Mouse (Mus musculus) testis, postnatal 10 days (tissue): ENCODE data around the gene a.

Experiments used
- DNase-seq: peaks from one replicate; pipeline ENCODE4 v3.0.0; 2021; ENCODE audit warnings: low spot score

The a gene

DNA sequence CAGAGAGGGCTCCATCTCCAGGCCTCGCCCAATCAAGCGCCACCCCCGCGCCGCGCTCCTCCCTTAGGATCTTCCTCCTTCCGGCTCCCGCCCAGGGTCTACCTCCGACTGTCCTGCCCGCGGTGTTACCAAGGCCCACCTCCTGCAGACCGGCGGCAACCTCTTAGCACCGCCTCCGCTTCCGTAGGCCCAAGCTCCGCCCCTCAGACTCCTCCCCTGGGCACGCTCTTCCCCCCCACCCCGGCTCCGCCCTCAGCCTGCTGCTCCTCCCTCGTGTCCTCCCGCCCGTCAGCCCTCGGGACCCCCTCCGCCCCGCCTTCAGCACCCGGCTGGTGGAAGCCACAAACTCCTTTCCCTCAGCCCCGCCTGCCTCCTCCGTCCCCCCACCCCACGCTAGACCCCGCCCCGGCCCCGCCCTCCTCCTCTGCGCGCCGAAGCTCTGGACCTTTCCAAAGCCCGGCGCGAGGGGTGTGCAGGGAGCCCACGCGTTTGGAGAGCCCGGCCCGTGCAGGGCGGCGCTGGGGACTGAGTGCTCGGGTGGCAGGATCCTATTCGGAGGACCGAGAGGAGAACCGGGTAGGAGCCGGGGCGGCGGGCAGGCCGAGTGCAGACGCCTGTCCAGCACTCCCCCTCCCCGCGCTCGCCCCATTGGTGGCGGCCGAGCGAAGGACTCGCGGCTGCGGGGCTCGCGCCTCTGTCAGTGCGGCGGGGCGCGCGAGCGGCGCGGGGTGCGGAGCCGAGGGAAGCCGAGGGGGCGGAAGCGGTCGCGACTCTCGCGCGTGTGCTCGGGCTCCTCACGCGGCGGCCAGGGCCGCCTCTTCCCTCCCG is at the start of gene a, which contains the start of gene Raly:
a (plus strand) TSS at position 747 of the 828 bp plus-strand sequence.
Raly (plus strand) TSS at position 441 of the 828 bp plus-strand sequence.
- peak; percentile 99 for DNase-seq

DNA sequence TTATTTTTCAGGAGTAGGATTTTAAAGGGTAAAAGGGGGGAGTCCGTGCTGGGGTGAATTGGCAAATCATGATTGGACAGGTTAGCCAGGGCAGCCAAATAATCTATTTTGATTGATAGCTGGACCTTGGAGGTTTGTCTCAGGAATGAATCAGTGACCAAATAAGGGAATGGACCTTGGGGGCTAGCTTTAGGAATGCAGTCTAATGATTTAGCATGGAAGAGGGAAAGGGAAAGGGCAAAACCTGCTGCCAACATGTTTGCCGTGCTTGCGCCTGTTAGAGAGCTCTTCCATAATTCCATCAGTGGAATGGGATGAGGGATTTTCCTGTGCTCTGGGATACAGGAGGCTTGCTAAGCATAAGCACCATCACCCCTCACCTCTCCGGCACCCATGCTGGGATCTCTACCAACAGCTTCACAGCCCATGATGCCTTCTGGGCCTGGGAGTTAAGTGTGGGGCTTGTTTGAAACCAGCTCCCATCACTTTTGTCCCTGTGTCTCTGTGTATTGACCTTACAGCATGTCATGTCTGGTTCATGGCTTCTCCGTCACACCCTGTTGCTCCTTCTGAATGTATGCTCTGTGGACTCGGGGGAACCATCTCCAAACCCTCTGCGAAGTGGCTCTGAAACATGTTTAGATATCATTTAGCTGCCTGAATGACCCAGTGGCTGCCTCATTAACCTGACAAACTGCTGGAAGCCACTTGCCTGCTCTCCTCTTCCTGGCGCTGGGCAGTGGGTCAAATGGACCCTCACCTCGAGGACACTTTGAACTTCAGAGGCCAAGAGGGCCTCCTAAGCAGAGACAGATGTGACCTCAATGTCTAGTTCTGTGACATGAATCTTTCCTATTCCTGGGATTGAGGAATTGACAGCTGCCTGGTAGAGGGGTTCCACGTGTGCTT is 48.0 kb upstream of the a start:
- DNase-seq: no peak

DNA sequence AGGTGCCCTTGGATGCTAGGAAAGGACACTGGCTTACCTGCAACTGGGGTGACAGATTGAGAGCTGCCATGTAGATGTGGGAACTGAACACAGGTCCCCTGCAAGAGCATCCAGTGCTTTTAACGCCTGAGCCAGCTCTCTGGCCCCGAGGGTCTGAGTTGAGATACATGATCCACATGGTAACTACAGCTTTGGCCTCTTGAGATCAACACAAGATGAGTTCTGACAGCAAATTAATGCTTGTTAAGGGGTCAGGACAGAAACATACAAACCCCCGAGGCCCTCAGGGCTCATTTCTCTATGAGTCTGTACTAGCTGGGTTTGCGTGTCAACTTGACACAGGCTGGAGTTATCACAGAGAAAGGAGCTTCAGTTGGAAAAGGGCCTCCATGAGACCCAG is 47.3 kb upstream of the a start:
- DNase-seq: no peak

DNA sequence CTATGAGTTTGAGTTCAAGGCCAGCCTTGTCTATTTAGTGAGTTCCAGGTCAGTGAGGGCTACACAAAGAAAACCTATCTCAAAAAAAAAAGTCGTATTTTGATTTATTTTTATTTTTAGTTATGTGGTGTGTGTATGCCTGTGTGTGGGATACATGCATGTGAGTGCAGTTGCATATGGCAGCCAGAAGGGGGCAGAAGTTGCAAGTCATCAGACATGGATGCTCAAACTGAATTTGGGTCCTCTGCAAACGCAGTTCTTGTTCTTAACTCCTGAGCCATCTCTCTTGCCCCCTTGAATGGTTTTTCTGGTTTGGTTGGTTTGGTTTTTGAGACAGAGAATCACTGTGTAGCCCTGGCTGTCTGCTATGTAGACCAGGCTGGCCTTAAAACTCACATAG is 42.8 kb upstream of the a start:
- no peak for DNase-seq

DNA sequence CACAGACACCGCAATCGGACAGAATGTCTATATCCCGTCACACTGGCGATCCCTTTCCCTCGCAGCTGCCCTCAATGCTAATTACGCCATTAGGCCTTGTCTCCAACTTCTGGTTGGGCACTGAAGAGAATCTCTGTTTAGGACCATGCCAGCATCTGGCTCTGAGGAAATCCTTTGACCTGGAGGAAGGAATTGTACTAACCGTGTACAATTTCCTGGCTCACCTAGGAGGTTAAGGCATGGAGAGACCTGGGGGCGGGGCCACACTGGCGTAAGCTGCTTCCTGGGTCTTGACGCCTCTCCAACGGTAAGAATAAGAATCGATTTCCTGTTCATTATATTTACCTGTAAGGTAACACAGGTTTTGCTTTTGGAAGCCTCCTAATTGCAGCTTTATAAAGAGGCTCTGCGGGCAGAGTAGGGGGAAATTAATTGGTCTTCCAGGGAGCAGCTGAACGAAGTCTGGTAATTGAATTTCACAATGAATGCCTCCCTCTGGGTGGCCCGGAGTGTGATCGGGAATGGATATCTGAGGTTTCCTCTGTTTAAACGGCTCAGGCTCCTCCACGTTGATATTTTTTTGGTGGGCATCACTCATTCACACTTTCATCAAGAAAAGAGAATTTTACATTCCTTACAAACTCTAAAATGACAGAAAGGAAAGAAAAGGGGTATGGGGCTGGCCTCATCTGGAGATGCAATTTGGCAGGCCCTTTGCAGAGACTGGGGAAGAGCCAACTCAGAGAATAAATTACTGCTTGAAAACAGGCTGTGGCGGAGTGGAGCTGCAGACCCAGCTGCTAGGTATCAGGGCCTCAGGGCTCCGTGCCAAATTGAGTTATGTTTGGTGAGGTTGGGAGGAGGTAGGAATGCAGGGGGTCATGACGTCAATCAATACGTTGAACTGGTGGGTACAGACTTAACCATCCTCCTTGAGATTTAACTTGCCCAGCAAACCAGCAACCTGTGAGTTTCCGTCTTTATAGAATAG is 41.9 kb upstream of the a start:
- DNase-seq: peak; percentile 51

DNA sequence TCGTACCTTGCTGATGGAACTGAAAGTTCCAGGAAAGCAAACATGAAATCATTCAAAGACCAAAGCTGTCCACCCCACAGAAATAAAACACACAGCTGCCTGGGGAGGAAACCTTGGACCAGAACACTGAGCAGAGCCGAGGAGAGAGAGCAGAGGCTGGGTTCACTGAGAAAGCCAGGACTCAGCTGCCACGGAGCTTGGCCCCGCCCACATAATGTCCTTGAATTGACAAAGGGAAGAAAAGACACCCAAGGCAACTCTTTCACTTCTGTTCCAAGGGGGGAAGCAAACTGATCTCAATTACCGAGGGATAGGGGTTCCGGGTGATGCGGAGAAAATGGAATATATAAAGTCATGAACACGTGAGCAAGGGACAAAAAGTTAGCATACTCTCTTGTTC is 39.3 kb upstream of the a start:
- peak; percentile 81 for DNase-seq

DNA sequence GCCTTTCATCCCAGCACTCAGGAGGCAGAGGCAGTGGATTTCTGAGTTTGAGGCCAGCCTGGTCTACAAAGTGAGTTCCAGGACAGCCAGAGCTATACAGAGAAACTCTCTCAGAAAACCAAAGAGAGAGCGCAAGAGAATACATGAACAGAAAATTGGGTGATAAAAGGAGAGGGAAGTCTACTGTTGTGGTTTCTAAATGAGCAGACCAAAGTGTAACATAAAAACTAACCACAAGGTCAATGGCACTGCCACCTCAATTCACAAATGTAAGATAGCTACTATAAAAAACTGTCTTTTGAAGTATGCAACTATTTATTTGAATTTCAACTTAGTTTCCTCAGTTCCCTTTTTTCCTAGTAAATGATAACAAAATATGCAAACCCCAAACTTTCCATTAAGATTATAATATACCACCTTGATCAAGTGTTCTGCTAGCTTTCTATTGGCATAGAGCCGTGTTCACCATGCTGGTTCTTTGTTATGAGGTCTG is 37.1 kb upstream of the a start:
- DNase-seq: no peak

DNA sequence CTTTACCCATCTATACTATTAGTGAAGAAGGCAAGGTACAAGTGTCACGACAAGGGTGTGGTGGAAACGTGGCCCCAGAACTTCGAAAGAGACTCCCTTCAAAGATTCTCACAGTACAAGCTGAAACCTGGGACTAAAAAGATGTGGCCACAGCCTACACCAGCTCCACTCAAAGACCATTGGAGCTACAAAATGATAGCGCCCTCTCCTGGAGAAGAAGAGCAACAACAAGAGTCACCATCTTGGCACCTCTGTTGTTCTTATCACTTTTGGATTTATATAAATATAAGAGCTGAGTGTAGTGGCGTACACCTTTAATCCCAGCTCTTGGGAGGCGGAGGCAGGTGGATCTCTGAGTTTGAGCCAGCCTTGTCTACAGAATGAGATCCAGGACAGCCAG is 35.4 kb upstream of the a start:
- no peak for DNase-seq

DNA sequence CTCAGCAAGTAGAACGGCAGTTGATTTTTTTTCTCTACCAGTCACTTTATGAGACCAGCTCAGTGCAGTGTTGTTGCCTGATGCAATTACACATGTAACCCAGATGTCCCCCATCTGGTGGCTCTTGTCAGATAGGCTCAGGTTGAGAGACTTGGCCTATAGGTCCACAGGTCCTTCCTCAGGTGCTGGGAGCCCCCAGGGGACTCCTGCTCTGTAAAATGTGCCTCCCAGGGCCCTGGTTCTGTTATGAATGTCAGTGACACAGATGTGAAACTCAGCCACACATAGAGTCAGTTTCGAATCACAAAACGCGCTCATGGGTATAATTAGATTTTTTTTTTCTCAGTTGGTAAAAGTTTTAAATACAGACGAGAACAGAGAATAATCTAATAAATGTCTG is 33.5 kb upstream of the a start:
- DNase-seq: no peak

DNA sequence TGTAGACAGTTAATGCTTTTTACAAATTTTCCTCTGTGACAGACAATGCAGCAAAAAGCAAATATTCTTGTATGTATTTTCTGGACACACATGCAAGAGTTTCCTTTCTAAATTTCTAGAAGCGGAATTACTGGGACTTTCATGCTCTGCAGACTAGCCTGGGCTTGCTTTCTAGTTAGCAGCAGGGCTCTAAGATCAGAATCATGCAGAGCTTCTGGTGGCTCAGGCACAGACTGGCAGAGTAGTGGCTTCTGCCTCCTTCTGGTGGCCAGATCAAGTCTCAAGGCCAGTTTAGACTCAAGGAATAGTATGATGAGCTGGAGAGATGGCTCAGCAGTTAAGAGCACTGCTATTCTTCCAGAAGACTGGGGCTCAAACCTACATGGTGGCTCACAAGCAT is 32.7 kb upstream of the a start:
- no peak for DNase-seq

DNA sequence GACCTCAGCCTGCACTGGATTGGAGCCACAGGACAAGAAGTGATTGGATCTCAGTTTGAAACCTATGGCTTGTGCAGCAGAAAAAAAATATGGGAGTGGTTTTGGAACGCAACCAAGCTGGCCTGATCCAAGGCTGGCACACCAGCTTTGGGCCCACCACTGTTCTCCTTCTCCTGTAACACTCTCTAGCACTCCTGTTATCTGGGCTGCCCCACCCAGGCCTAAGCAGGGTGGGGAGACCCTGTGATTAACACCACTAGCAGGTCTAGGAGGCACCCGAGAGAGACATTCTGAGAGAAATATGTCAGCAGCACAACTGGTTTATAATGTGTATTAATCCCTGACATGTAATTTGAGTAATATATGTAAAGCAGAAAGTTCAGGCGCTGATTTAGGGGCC is 28.0 kb upstream of the a start:
- DNase-seq: no peak

DNA sequence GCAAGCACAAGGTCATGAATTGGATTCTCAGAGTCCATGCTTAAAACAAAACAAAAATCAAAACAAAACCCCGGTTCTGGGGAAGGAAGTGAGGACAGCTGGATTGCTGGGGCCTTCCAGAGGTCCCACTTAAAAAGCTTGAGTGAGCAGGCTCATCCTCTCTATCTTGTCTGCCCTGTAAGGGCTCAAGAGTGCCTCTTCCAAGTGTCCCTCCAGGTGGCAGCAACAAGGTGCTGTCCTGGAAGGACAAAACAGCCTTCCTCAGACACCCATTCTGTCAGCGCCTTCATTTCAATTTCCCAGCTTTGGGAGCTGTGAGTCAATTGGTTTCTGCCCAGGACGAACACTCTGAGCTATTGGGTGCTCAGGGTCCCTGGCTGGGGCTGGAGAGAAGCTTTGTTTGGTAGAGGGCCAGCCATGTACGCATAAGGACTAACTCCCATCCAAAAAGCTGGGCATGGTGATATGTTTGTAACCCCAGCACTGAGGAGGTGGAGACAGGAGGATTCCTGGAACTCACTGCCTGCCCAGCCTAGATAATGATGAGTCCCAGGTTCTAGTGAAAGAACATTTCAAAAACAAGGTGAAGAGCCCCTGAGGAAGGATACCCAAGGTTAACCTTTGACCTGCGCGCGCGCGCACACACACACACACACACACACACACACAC is 26.2 kb upstream of the a start:
- no peak for DNase-seq

DNA sequence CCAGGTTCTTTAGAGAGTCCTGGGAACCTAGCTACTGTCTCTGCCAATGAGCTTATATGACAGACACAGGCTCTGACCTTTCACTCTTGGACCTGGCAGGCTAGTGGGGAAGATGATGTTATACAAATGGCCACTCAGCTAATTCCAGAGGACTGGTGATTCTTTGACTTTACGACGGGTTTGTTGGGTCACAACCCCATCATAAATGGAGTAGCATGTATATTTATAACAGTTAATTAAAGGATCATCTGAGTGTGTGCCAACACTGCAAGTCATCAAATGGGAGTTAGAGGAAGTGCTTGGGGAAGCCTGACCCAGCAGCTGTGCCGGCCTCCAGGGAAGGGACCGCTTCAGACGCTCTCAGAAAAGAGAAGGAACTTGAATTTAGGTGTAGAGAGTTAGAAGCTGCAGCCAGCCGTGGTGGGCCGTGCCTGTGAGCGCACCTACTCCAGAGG is 25.6 kb upstream of the a start:
- no peak for DNase-seq

DNA sequence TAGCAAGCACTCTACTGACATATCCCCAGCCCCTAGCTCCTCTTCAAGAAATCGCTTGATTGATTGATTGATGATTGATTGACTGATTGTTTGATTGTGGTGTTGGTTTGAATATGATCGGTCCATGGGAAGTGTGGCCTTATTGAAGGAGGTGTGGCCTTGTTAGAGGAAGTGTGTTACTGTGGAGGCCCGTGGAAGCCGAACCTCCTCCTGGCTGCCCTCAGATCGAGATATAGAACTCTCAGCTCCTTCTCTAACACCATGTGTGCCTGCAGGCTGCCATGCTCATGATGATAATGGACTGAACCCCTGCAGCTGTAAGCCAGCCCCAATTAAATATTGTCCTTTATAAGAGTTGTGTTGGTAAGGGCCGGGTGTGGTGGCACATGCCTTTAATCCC is 24.2 kb upstream of the a start:
- DNase-seq: no peak

DNA sequence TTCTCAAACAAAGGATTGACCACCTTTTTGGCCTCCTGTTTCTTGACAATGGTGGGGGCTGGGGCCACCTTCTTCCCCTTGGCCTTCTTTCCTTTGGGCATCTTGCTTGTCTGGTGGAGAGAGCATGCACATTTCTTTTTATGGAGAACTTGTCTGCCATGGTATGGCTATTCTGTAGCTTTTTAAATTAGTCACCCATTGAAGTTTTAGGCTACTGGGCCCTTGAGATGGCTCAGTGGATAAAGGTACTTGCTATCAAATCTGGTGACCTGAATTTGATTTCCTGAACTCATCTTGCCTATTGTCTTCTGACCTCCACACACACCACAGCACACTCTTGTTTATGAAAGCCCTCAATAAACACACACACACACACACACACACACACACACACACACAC is 21.3 kb upstream of the a start, which contains the start of gene Gm14214:
Gm14214 (minus strand) TSS at position 101 of the 400 bp plus-strand sequence.
- no peak for DNase-seq

DNA sequence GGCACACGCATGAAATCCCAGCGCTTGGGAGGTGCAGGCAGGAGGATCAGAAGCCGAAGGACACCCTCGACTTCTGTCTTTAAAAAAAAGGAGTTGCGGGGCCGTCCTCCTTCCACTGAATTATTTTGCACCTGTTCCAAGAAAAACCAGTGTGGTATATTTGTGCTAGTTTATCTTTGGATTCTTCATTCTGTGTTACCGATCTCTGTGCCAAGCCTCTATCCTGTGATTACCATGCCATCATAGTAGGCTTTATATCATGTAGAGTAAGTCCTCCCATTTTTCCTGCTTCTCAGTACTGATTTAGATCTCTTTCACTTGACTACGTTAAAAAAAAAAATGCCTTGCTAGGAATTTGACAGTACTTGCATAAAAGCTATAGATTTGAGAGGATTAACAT is 19.6 kb upstream of the a start:
- no peak for DNase-seq

DNA sequence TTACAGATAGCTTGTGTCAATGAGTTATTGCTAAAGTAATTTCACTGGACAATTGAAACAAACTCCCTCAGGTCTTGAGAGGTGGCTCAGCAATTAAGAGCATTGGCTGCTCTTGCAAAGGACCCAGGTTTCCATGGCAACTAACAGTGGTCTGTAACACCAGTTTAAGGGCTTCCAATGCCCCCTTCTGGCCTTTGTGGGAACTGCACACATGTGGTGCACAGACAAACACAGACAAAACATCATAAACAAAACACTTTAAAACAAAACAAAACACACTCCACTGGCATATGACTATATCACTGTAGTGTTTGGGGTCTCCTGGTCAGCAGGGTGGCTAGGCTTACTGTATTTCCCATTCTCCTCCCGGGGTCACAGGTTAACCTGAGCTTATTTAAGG is 17.2 kb upstream of the a start:
- DNase-seq: peak; percentile 71

DNA sequence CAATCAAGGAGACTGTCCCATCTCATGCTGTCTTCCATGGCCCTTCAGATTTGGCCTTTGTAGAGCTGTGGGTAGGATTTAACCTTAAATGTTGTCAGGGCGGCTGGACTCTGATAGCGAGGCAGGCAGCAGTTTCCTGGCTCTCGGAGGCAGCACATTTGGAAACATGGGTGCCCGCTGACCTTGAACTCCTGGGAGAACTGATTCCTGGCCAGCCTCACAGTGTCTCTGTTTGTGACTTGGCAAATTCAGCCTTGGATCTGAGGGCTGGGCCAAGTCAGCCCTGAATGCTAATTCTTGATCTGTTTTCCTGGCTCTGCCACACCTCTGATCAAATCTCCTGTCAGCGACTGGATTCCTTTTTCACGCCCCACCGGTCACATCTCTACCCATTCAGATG is 14.7 kb upstream of the a start:
- DNase-seq: peak; percentile 65

DNA sequence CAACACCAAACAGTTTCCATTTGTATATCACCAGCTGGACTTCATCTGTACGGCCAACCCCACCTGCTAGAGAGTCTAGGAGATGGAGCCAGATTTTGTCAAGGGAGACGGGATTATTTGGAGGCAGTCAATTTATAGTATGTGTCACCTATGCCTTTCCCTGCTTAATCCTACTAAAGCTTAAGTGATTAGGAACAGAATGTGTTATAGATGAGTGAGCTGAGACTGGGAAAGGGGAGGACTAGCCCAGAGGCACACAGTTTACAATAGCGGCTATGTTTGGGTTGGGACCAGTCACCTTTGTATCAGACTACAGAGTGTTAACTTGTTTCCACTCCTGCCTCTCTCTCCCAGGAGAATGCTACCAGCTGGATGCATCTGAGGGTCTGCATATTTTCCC is 11.6 kb upstream of the a start:
- DNase-seq: no peak

DNA sequence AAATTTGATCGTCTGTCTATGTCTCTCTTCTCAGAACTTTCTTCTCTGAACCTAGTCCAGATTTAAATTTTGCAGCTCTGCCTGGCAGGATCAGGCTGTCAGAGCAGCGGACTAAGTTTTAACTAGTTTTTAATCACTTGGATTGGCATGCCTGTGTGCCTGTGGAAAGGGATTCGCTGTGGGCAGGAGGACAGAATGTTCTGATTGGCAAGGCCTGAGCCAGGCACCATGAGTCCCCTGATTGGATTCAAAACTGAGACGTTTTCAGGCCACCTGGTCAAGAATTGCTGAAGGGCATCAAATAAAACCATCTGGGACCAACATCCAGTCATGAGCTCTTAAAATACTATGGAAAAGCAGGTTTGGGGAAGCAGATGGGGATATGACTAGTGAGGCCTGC is 8.8 kb upstream of the a start:
- no peak for DNase-seq
